Mouse (Mus musculus): ENCODE data around the gene Esp16. TPM values are rescaled to one million over a fixed set of nuclear protein-coding genes. Genes with fewer than 3 reads are reported as not detected.
"Not testable (repeated sequence)": the region's sequence is repeated elsewhere in the genome, so short reads cannot be mapped to it uniquely, and the experiment has no call there.

The Esp16 gene
- not detected in 2 replicates for polyA plus RNA-seq (2016; fragmentation: Nextera tagmentation; extraction: Ambion mirVana)

- not testable (repeated sequence) for H3K36me3 ChIP-seq; H3K4me2 ChIP-seq; H3K4me1 ChIP-seq (replicated peaks); H3K4me3 ChIP-seq; H3K27me3 ChIP-seq (replicated peaks); H3K9me3 ChIP-seq (replicated peaks); H3K27ac ChIP-seq (ENCODE audit: poor library complexity, severe bottlenecking); H3K9ac ChIP-seq; ATAC-seq (ENCODE audit: insufficient number of reproducible peaks, low FRiP score)
- 63% methylated on average over 6 of the region's 6 CpGs for WGBS
Observed at GRCm38 (mm10) chr17:39535842-39536241, at the start of gene Esp16. Gene Esp16 (plus strand): TSS chr17:39536142.

DNA sequence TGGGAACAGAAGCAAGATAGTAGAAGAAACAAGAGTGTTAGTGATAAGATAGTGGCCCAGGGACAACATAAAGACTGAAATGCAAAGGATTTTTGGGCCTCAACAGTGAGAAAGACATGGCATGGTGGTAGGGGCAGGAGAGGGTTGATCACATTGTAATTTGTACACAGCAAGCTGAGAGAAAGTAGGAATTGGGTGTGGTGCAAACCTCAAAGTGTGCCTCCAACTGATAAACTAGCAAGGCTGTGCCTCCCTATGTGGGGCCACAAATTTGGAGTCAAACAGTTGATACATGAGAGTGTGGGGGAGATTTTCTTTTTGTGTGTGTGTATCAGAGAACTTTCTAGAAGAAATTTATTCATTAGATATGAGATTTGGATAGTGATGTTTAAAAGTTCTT is 37.9 kb upstream of the Esp16 start:
- ATAC-seq (ENCODE audit: insufficient number of reproducible peaks, low FRiP score); H3K4me2 ChIP-seq; H3K27me3 ChIP-seq (replicated peaks); H3K9ac ChIP-seq; H3K9me3 ChIP-seq (replicated peaks); H3K36me3 ChIP-seq; H3K27ac ChIP-seq (ENCODE audit: poor library complexity, severe bottlenecking); H3K4me1 ChIP-seq (replicated peaks); H3K4me3 ChIP-seq: not testable (repeated sequence)

Other genes starting within 250 kb of the Esp16 start
- gene Esp18, start 129.8 kb upstream of the Esp16 start, polyA plus RNA-seq (2016; fragmentation: Nextera tagmentation; extraction: Ambion mirVana) = not detected in 2 replicates
- gene Esp15, start 104.8 kb downstream of the Esp16 start, polyA plus RNA-seq (2016; fragmentation: Nextera tagmentation; extraction: Ambion mirVana) = not detected in 2 replicates

All from heart, embryonic 12.5 days (tissue).